Mouse (Mus musculus): ENCODE results near the gene Zcchc14. TPM values are rescaled to one million over a fixed set of nuclear protein-coding genes. Genes with fewer than 3 reads are reported as not detected.

The Zcchc14 gene
- total and polyA plus RNA-seq, 3 experiments: not detected

DNA sequence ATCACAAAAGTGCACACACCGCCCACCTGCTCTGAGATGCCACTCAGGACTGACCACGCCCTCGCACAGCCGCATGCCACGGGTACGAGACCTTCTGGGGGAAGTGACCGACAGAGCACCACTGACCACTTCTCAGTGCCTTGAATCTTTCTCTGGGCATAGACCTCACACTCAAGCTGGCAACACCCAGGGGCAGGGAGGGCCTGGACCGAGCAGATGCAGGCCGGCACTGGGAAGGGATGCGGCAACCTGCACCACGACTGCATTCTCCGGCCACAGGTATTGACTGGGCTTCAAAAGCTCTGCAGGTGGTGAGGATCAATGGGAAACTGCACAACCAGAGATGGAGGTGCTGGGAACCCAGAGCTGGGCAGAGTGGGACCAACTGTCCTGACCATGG is 50.3 kb downstream of the Zcchc14 start:
- Histone ChIP-seq H3K9ac (ENCODE audit: insufficient read depth, low read depth) (no peak overlapping the region), H3K4me3 (replicated peaks in 1 of 3; ENCODE audit: low read depth in 2 of 3, low read length in 2 of 3, poor library complexity in 1 of 3) (no peak overlapping the region), H3K36me3 (replicated peaks in 1 of 2; ENCODE audit: control insufficient read depth in 1 of 2, insufficient read depth in 1 of 2, low read length in 1 of 2) (peaks cover 8 to 20% of the 10 kb centered on the region in 2 experiments), H3K4me2 (ENCODE audit: insufficient read depth, low read depth, poor library complexity, severe bottlenecking) (no peak overlapping the region), H3K27ac (ENCODE audit: insufficient read depth, low read depth) (no peak overlapping the region), H3K27me3 (replicated peaks) (peaks cover 3% of the 10 kb centered on the region), H3K79me2 (replicated peaks; ENCODE audit: control insufficient read depth, extremely low read depth, insufficient read depth, poor library complexity, severe bottlenecking) (no peaks in the 10 kb centered on the region), H3K4me1 (ENCODE audit: control insufficient read depth in 1 of 2, insufficient read depth in 2 of 2) (no peaks in the 10 kb centered on the region), H3K9me3 (replicated peaks; ENCODE audit: low read length) (no peaks in the 10 kb centered on the region)
- in situ Hi-C loops (cut with MboI; ENCODE audit: low pct_ligation_motif_present, low pct_unique_long_range_greater_than_20kb, low sequenced_read_pairs) (loop anchor here (5.0 kb wide), 1 partner anchor 85 kb away; no protein-coding TSS in a partner anchor), dilution Hi-C loops (cut with MboI; ENCODE audit: extremely low pct_ligation_motif_present, extremely low pct_unique_long_range_greater_than_20kb, low sequenced_read_pairs) (no loop called here)
- DNase-seq (ENCODE audit: extremely low read depth): no peak
- no peak for TF ChIP-seq MAZ (IDR thresholded peaks at IDR 0.05; ENCODE audit: low read depth, low read length)
- TF ChIP-seq UBTF (IDR thresholded peaks at IDR 0.05; ENCODE audit: low read depth, low read length): no peak
- TF ChIP-seq JUN (IDR thresholded peaks at IDR 0.05; ENCODE audit: insufficient read depth, low read depth, low read length): no peak
- TF ChIP-seq SMC3 (IDR thresholded peaks at IDR 0.05; ENCODE audit: low read depth, low read length): no peak
- TF ChIP-seq ZKSCAN1 (IDR thresholded peaks at IDR 0.05; ENCODE audit: borderline replicate concordance, low read depth, low read length): no peak
- no peak for TF ChIP-seq TCF12 (IDR thresholded peaks at IDR 0.05; ENCODE audit: low read depth, low read length)
- TF ChIP-seq USF2 (conservative IDR thresholded peaks at IDR 0.05; ENCODE audit: low read depth, low read length): no peak
- TF ChIP-seq EP300 (IDR thresholded peaks at IDR 0.05; ENCODE audit: low read length): no peak
- no peak for TF ChIP-seq CHD1 (IDR thresholded peaks at IDR 0.05; ENCODE audit: low read depth, low read length)
- no peak for TF ChIP-seq TBP (conservative IDR thresholded peaks at IDR 0.05; ENCODE audit: low read depth, low read length)

DNA sequence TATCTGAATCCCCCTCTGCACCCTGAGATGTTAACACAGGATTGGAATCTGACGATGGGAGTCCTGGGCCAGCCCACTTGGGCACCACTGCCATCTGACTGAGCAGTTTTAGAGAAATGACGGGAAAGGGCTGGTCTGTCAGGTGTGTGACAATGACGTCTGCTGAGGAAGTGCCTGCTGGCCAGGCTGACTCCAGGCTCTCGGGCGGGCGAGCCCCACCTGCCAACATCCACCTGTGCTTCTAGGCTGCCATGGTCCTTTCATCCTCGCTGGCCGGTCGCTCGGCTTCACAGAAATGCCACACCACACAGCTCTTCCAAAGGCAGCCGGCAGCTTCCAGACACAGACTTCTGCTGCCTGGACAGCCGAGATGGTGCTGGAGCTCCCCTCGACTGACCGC is 52.9 kb downstream of the Zcchc14 start:
- dilution Hi-C loops (cut with MboI; ENCODE audit: extremely low pct_ligation_motif_present, extremely low pct_unique_long_range_greater_than_20kb, low sequenced_read_pairs): no loop called here

More for the DNA sequence above, 52.9 kb downstream of the Zcchc14 start:
- Histone ChIP-seq H3K4me2 (ENCODE audit: insufficient read depth, low read depth, poor library complexity, severe bottlenecking) (no peak overlapping the region), H3K4me1 (ENCODE audit: control insufficient read depth in 1 of 2, insufficient read depth in 2 of 2) (no peaks in the 10 kb centered on the region), H3K9ac (ENCODE audit: insufficient read depth, low read depth) (no peak overlapping the region), H3K9me3 (replicated peaks; ENCODE audit: low read length) (no peaks in the 10 kb centered on the region), H3K79me2 (replicated peaks; ENCODE audit: control insufficient read depth, extremely low read depth, insufficient read depth, poor library complexity, severe bottlenecking) (no peaks in the 10 kb centered on the region), H3K36me3 (replicated peaks in 1 of 2; ENCODE audit: control insufficient read depth in 1 of 2, insufficient read depth in 1 of 2, low read length in 1 of 2) (peaks cover 24 to 41% of the 10 kb centered on the region in 2 experiments), H3K27ac (ENCODE audit: insufficient read depth, low read depth) (no peak overlapping the region), H3K27me3 (replicated peaks) (peaks cover under 1% of the 10 kb centered on the region), H3K4me3 (replicated peaks in 1 of 3; ENCODE audit: low read depth in 2 of 3, low read length in 2 of 3, poor library complexity in 1 of 3) (no peak overlapping the region)
- in situ Hi-C loops (cut with MboI; ENCODE audit: low pct_ligation_motif_present, low pct_unique_long_range_greater_than_20kb, low sequenced_read_pairs): loop anchor here (5.0 to 25.0 kb wide), 2 partner anchors 87 to 837 kb away; partner anchors contain the start of genes Cyba and Mvd
- TF ChIP-seq ZMIZ1 (IDR thresholded peaks at IDR 0.05; ENCODE audit: low read depth, low read length): no peak
- no peak for TF ChIP-seq MEF2A (IDR thresholded peaks at IDR 0.05; ENCODE audit: borderline replicate concordance, low read depth, low read length)
- no peak for TF ChIP-seq MAFK (IDR thresholded peaks at IDR 0.05; ENCODE audit: insufficient replicate concordance, low read length)
- TF ChIP-seq CTCF (conservative IDR thresholded peaks at IDR 0.05 in 1 of 2, IDR thresholded peaks at IDR 0.05 in 1 of 2; ENCODE audit: low read depth in 2 of 2, low read length in 2 of 2): no peak
- no peak for TF ChIP-seq IRF4 (IDR thresholded peaks at IDR 0.05; ENCODE audit: low read depth, low read length)
- no peak for TF ChIP-seq ZC3H11A (IDR thresholded peaks at IDR 0.05; ENCODE audit: low read depth, low read length)
- TF ChIP-seq NELFE (IDR thresholded peaks at IDR 0.05; ENCODE audit: low read depth, low read length): no peak
- TF ChIP-seq E2F4 (IDR thresholded peaks at IDR 0.05; ENCODE audit: insufficient replicate concordance, low read depth, low read length): no peak
- no peak for TF ChIP-seq NRF1 (IDR thresholded peaks at IDR 0.05; ENCODE audit: low read depth, low read length)
- TF ChIP-seq CHD2 (IDR thresholded peaks at IDR 0.05; ENCODE audit: low read length): no peak
- TF ChIP-seq RCOR1 (conservative IDR thresholded peaks at IDR 0.05; ENCODE audit: low read depth, low read length): no peak
- TF ChIP-seq SIN3A (IDR thresholded peaks at IDR 0.05; ENCODE audit: low read length): no peak
- DNase-seq (ENCODE audit: extremely low read depth): no peak

Data from CH12.LX (cell line).